Mouse (Mus musculus) left cerebral cortex, adult 9 months (tissue): Measurements from ENCODE around the gene Spg21.

Experiments used
- DNase-seq, 2 experiments: peaks; one replicate each; pipeline ENCODE4 v3.0.0; 2022; ENCODE audit warnings: low spot score in 2 of 2

Spg21 gene

GRCm38 (mm10) chr9:65460732-65461442, at the start of gene Spg21:
Gene Spg21 (plus strand): TSS chr9:65460947.
- DNase-seq = peak; percentile 82 to 96

- DNase-seq = no peak
These were observed 49.4 kb upstream of the Spg21 start for GRCm38 (mm10) chr9:65411326-65411725.

- DNase-seq = no peak
These were observed 43.0 kb upstream of the Spg21 start for GRCm38 (mm10) chr9:65417738-65418137.

- DNase-seq = no peak
These were observed 41.1 kb upstream of the Spg21 start for GRCm38 (mm10) chr9:65419633-65420032.

- DNase-seq = no peak
These were observed 37.8 kb upstream of the Spg21 start, which contains the start of gene Slc51b for GRCm38 (mm10) chr9:65422760-65423501. Gene Slc51b (minus strand): TSS chr9:65422955.

- DNase-seq = no peak
These were observed 36.4 kb upstream of the Spg21 start for GRCm38 (mm10) chr9:65424393-65424792.

- no peak for DNase-seq
These were observed 33.2 kb upstream of the Spg21 start for GRCm38 (mm10) chr9:65427511-65427910.

- DNase-seq = no peak
These were observed 32.7 kb upstream of the Spg21 start for GRCm38 (mm10) chr9:65428003-65428402.

GRCm38 (mm10) chr9:65430401-65430800, 30.3 kb upstream of the Spg21 start:
- no peak for DNase-seq

GRCm38 (mm10) chr9:65430921-65431320, 29.8 kb upstream of the Spg21 start:
- DNase-seq = no peak

GRCm38 (mm10) chr9:65432236-65432635, 28.5 kb upstream of the Spg21 start:
- peak; percentile 33 to 93 for DNase-seq

- peak in 1 of 2 experiments; percentile 27 for DNase-seq
These were observed 26.6 kb upstream of the Spg21 start for GRCm38 (mm10) chr9:65434140-65434539.

- no peak for DNase-seq
These were observed 25.5 kb upstream of the Spg21 start for GRCm38 (mm10) chr9:65435211-65435610.

- DNase-seq = peak; percentile 66 to 91
These were observed 25.0 kb upstream of the Spg21 start, which contains the start of gene Mtfmt for GRCm38 (mm10) chr9:65435671-65436301. Gene Mtfmt (plus strand): TSS chr9:65435782.

GRCm38 (mm10) chr9:65444692-65445091, 16.1 kb upstream of the Spg21 start:
- DNase-seq = no peak

GRCm38 (mm10) chr9:65447951-65448350, 12.8 kb upstream of the Spg21 start:
- no peak for DNase-seq

GRCm38 (mm10) chr9:65458975-65459374, 1.8 kb upstream of the Spg21 start:
- DNase-seq = no peak

GRCm38 (mm10) chr9:65460198-65460597, 549 bp upstream of the Spg21 start:
- no peak for DNase-seq

GRCm38 (mm10) chr9:65462544-65462943, 1.8 kb downstream of the Spg21 start:
- DNase-seq = no peak

GRCm38 (mm10) chr9:65464161-65464560, 3.4 kb downstream of the Spg21 start:
- DNase-seq = no peak

- no peak for DNase-seq
These were observed 4.5 kb downstream of the Spg21 start for GRCm38 (mm10) chr9:65465241-65465640.

- DNase-seq = no peak
These were observed 6.9 kb downstream of the Spg21 start for GRCm38 (mm10) chr9:65467686-65468085.

GRCm38 (mm10) chr9:65472769-65473168, 12.0 kb downstream of the Spg21 start:
- DNase-seq = no peak
